Mouse (Mus musculus) MEL-GATA-1-ER (cell line): Measurements from ENCODE around the gene Cd83.

ENCODE experiments used
- DNase-seq: peaks from one replicate; pipeline ENCODE4 v3.0.0-alpha.2; 2012; ENCODE audit warnings: low read depth; ENCODE audit errors: extremely low read depth

The Cd83 gene

DNA sequence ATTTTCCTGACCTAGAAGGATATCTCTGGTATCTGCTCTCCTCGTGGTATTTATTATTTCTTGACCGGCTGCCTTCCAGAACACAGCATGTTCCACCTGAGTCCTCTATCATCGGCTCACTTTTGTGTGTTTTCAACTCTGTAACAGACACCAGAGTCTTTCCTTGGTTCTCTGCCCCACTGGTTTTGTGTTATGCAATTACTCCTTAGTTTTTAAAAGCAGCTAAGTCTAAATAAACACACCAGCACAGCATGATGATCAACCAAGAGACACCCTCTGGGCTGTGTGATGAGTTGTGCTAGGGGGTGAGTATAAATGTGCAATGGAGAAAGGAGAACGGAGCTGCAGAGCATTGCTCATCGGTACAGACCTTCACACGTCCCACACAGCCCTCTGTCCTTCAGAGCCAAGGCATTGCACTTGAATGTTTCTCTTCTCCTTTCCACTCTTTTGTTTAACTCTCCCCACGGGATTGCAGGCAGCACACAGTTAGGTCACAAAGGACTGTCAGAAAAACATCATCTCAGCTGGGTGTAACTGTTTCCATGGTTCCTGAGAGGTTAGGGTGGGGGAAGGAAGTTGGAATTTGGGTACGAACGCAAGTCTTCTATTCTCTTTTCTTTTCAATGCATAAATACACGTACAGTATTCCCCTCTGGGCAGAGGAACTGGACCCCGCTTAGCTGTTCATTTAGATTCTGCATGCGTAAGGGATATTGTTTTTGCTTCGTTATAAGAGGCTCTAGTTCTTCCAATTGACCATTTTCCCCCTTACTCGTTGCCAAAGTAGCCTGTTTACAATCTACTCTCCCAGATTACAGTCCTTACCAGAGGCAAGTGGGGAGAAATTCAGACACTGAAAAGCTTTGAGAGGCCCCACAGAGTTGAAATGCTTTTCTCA, 22.0 kb downstream of the Cd83 start:
- no peak for DNase-seq

GRCm38 (mm10) chr13:43807272-43807675, 22.7 kb downstream of the Cd83 start:
- no peak for DNase-seq

GRCm38 (mm10) chr13:43810621-43811020, 26.0 kb downstream of the Cd83 start:
- DNase-seq, result no peak

- no peak for DNase-seq
Observed at GRCm38 (mm10) chr13:43811835-43812234, 27.3 kb downstream of the Cd83 start.

- no peak for DNase-seq
Observed at GRCm38 (mm10) chr13:43813431-43813830, 28.9 kb downstream of the Cd83 start.

GRCm38 (mm10) chr13:43817461-43817860, 32.9 kb downstream of the Cd83 start:
- DNase-seq, result no peak

DNA sequence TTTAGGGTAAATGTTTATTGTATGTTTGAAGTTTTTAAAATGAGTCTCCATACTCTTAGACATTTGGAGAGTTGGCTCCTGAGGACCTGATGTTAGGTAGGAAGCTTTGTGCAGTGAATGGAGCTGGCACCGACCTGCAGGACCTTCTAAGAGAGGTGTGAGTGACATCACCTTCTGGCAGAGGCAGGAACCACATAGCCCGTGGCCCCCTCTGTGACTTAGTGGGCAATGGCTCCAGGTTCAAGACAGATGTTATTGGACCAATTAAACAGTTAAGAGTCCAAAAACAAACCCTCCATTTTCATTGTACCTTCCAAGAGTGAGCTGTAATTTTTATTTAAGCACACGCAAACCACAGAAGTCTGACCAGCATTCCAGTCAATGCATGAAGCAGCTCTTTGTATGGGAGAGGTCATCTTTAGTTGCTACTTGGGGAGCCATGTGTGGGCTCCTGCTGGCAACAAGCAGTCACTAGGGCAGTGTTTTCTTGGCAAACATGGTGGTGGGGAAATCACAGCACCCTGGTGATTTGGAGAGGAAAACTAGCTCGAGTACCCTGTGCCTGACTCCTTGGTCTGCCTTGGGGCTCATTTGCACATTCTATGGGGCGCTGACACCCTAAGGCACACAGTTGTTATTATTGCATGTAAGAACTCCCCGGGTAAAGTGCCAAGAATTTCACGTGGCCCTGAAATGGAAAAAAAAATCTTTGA, 33.9 kb downstream of the Cd83 start:
- DNase-seq, result no peak

- no peak for DNase-seq
Observed at GRCm38 (mm10) chr13:43819020-43819310, 34.4 kb downstream of the Cd83 start.

- no peak for DNase-seq
Observed at GRCm38 (mm10) chr13:43820071-43820470, 35.5 kb downstream of the Cd83 start.

DNA sequence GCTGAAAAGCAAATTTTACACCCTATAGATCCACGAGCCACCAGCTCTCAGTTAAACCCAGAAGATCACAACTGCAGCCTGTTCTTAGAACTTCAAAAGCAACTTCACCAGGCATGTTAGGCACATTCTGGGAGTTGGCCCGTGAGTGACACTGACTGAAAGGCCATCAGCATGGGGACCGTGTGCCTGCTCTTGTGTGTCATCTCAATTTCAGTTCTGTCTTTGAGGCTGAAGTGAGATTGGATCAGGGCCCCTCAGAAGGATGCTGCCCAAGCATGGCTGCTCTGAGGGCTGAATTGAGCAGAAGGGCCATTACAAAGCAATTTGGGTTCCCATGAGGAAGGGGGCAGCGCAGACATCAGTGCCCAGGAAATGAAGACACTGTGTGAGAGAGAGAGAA, 37.7 kb downstream of the Cd83 start:
- no peak for DNase-seq

DNA sequence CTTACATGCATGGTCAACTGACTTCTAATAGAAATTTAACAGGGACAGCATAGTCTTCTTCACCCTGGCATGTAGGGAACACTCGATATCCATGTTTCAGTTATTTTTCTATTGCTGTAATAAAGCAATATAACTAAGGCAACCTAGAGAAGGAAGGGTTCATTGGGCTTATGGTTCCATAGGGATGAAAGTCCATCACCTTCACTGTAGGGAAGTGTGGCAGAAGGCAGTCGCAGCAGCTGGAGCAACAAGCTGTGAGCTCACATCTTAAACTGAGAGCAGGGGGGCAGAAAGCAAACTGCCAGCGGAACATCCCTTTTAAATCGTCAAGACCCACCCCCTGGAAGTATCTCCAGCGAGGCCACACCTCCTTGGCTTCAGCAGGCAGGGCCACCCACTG, 44.1 kb downstream of the Cd83 start:
- DNase-seq, result no peak

DNA sequence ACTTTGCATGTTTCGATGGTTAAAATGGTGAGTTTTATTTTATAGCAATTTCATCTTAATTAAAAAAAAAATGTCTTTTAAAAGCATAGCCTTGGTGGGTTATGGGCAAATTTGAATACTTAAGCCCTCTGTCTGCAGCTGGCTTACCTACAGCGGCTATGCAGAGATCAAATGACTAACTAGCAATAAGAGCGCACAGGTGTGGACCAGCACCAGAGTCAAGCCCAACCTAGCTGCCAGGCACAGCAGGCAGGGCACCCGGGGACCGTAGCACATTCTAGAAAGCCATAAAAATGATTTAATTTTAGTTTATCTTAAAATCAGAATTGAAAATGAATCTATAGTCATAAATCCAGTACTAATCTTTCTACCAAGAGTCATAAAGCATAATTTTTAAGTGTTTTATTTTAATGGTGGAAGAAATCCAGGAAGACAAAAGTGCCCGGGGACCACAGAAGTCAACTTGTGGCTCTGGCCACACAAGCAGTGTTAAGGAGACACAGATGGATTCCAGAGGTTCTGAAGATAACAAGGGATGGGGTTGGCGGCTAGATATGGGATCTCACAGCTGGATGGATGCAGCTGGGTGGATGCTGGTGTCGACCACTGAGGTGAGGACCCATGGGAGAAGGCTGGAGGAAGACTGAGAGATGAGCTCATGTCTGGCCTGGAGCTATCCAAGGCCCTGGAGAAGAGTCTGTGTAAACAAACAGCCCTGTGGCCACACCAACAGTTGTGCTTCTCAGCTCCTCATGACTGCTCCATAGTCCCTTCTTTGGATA, 46.5 kb downstream of the Cd83 start:
- DNase-seq, result no peak

GRCm38 (mm10) chr13:43832731-43833130, 48.2 kb downstream of the Cd83 start:
- DNase-seq, result no peak

DNA sequence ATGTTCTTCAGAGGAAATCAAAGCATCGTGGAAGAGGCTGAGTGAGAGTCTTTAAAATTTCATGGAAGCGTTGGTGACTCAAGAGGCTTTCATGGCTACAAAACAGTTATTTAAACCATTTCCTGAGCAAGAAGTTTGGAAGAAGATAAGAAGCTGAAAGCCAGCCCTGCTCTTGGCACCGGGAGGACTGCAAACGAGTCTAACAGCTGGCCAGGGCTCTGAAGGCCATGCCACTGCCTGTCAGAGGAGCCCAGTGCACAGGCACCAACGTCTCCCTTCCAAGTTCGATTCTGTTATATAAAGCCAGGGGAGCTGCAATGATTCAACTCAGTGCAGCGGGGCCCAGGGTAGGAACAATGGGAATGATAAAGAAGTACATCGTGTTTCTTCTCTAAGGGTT, 51.8 kb downstream of the Cd83 start:
- DNase-seq, result no peak

DNA sequence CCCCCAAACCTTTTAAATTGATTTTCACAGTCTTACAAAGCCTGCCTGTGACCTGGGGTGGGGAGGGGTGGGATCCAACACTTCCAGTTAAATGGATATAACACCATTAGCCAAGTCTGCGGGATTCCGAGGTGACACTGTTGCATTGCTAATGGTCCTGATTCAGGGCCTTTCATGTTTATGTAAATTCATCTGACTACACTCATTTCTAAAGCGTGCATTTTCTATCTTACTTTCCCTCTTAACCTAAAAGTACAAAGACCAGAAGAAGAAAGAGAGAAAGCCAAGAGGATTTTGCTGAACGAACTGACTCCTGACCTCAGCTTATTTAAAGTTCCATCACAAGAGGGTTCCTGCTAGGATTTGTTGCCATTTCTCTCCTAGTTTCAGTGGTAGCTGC, 53.2 kb downstream of the Cd83 start:
- DNase-seq, result no peak

GRCm38 (mm10) chr13:43845151-43845550, 60.6 kb downstream of the Cd83 start:
- no peak for DNase-seq

DNA sequence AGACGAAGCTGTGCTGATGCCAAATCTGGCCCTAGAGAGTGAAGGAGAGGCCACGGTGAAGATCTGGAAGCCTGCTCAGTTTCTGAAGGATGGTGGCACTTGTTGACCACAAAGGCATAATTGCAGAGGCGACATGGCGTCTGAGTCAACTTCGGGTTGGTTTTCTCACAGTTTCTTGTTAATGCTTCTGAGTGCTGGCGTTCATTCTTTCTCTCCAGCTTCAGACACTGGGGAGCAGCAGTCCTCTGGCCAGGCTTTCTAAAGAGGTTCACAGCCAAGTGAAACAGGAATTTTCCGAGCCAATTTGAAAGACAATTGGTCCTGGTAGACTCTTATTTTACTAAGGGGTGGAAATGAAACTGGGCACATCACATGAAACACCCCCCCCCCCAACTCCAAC, 62.6 kb downstream of the Cd83 start:
- no peak for DNase-seq

- DNase-seq, result no peak
Observed at GRCm38 (mm10) chr13:43849816-43850215, 65.2 kb downstream of the Cd83 start.

DNA sequence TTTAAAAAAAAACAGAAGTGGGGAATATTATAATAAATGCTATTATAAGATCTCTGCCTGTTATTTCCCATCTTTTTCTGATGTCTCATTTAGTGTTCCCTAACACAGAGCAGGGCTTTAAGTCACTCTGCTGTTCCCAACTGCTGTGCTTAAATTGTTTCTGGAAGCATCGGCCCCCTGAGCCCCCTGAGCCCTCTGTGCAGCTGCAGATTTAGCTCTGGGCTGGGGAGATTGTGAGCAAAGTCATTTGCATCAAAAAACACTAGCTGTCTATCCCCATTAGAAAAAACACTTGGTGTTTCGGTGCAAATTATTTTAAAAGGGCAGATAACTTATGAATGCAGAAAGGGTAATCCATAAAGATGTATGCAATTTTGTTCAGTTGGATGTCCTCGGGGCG, 66.5 kb downstream of the Cd83 start:
- no peak for DNase-seq
